Mouse (Mus musculus): ENCODE measurements at regions not wholly inside any gene's neighbourhood (a gene's known extent, or its start where the extent isn't known, plus 50 kb on each side); places are given as distances from the start of the nearest gene placed in this dataset.

GRCm38 (mm10) chr9:103873876-103874275 is 112.2 kb upstream of the Tmem108 start:
- Histone ChIP-seq H3K4me2 (ENCODE audit: low read length) (no peak overlapping the region), H3K4me3 (ENCODE audit: control insufficient read depth in 1 of 2, insufficient read depth in 1 of 2, low read depth in 1 of 2, low read length in 2 of 2) (no peak overlapping the region), H3K4me1 (ENCODE audit: control insufficient read depth in 2 of 2, insufficient read depth in 2 of 2, low read length in 2 of 2) (no peaks in the 10 kb centered on the region), H3K9me3 (ENCODE audit: control insufficient read depth, low read length) (no peaks in the 10 kb centered on the region), H3K27me3 (ENCODE audit: control insufficient read depth, insufficient read depth, low read length) (no peaks in the 10 kb centered on the region), H3K9ac (ENCODE audit: low read length) (no peak overlapping the region), H3K36me3 (ENCODE audit: control insufficient read depth, insufficient read depth, low read length) (no peaks in the 10 kb centered on the region), H3K27ac (replicated peaks in 1 of 2; ENCODE audit: control insufficient read depth in 1 of 2, insufficient read depth in 1 of 2, low read depth in 2 of 2, low read length in 2 of 2) (no peak overlapping the region)
- ATAC-seq (ENCODE audit: insufficient number of reproducible peaks, insufficient read depth, low FRiP score, low read depth), result no peak
- WGBS, result 75% methylated on average over 9 of the region's 9 CpGs

- Histone ChIP-seq H3K4me2 (ENCODE audit: low read length) (no peak overlapping the region), H3K9me3 (ENCODE audit: control insufficient read depth, low read length) (peaks cover 4% of the 10 kb centered on the region; the same call in 1 of the 2 replicates), H3K9ac (ENCODE audit: low read length) (no peak overlapping the region), H3K27ac (replicated peaks in 1 of 2; ENCODE audit: control insufficient read depth in 1 of 2, insufficient read depth in 1 of 2, low read depth in 2 of 2, low read length in 2 of 2) (no peak overlapping the region), H3K27me3 (ENCODE audit: control insufficient read depth, insufficient read depth, low read length) (no peaks in the 10 kb centered on the region), H3K4me1 (ENCODE audit: control insufficient read depth in 2 of 2, insufficient read depth in 2 of 2, low read length in 2 of 2) (no peaks in the 10 kb centered on the region), H3K36me3 (ENCODE audit: control insufficient read depth, insufficient read depth, low read length) (no peaks in the 10 kb centered on the region), H3K4me3 (ENCODE audit: control insufficient read depth in 1 of 2, insufficient read depth in 1 of 2, low read depth in 1 of 2, low read length in 2 of 2) (no peak overlapping the region)
- no peak for ATAC-seq (ENCODE audit: insufficient number of reproducible peaks, insufficient read depth, low FRiP score, low read depth)
- 78% methylated on average over 2 of the region's 2 CpGs for WGBS
Measured at GRCm38 (mm10) chr9:103877851-103878250, 116.2 kb upstream of the Tmem108 start.

DNA sequence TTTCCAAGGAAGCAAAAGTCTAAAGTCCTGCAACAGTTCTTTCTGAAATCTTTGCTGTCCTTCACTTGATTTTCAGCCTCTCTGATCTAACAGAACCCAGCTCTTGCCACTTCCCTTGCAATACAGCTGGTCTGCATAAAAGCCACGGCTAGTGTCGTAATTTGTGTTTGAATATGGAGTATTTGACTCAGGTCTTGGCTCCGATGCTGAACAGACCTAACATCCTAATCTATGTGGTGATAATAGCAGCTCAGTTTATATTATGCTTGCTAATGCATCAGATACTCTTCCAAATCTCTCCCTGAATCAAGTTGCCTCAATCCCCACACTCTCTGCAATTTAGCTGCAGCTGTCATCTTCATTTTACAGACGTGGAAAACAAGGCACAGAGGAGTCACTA is 109.5 kb upstream of the Nphp3 start:
- WGBS, result 61% methylated on average over 4 of the region's 4 CpGs
- no peak overlapping the region for H3K9ac ChIP-seq (ENCODE audit: low read length)

DNA sequence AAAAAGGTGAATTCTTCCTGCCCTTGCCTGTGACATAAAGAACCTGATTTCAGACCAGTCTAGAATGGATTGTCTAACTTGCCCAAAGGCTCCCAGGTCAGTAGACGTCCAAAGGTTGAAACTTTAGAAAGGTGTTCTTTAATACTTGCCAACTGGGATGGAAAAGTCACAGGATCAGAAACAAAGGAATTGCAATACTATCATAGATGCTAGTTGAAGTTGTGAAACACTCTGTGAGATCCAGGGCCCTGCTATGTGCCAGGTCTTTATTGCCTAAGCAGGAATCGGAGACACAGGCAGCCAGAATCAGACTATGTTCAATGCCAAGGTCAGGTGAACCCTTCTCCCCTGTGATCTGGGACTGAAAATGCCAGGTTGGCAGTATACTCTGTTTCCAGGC is 108.0 kb upstream of the Nphp3 start:
- WGBS, result 85% methylated on average over 2 of the region's 2 CpGs
- H3K27me3 ChIP-seq (ENCODE audit: control insufficient read depth, insufficient read depth, low read length), result no peaks in the 10 kb centered on the region
- no peak overlapping the region for H3K4me3 ChIP-seq (ENCODE audit: control insufficient read depth in 1 of 2, insufficient read depth in 1 of 2, low read depth in 1 of 2, low read length in 2 of 2)
- H3K4me2 ChIP-seq (ENCODE audit: low read length), result no peak overlapping the region
- no peak overlapping the region for H3K27ac ChIP-seq (replicated peaks in 1 of 2; ENCODE audit: control insufficient read depth in 1 of 2, insufficient read depth in 1 of 2, low read depth in 2 of 2, low read length in 2 of 2)
- H3K36me3 ChIP-seq (ENCODE audit: control insufficient read depth, insufficient read depth, low read length), result no peaks in the 10 kb centered on the region
- no peak overlapping the region for H3K9ac ChIP-seq (ENCODE audit: low read length)
- no peaks in the 10 kb centered on the region for H3K9me3 ChIP-seq (ENCODE audit: control insufficient read depth, low read length)
- no peak for ATAC-seq (ENCODE audit: insufficient number of reproducible peaks, insufficient read depth, low FRiP score, low read depth)
- peaks cover 2 to 12% of the 10 kb centered on the region in 2 experiments; a peak in 3 of 4 replicates for H3K4me1 ChIP-seq (ENCODE audit: control insufficient read depth in 2 of 2, insufficient read depth in 2 of 2, low read length in 2 of 2)

More for the DNA sequence above, 109.5 kb upstream of the Nphp3 start:
- H3K27me3 ChIP-seq (ENCODE audit: control insufficient read depth, insufficient read depth, low read length), result no peaks in the 10 kb centered on the region
- no peaks in the 10 kb centered on the region for H3K9me3 ChIP-seq (ENCODE audit: control insufficient read depth, low read length)
- no peak overlapping the region for H3K27ac ChIP-seq (replicated peaks in 1 of 2; ENCODE audit: control insufficient read depth in 1 of 2, insufficient read depth in 1 of 2, low read depth in 2 of 2, low read length in 2 of 2)
- no peak for ATAC-seq (ENCODE audit: insufficient number of reproducible peaks, insufficient read depth, low FRiP score, low read depth)
- no peaks in the 10 kb centered on the region for H3K36me3 ChIP-seq (ENCODE audit: control insufficient read depth, insufficient read depth, low read length)
- no peak overlapping the region for H3K4me2 ChIP-seq (ENCODE audit: low read length)
- H3K4me1 ChIP-seq (ENCODE audit: control insufficient read depth in 2 of 2, insufficient read depth in 2 of 2, low read length in 2 of 2), result peaks cover 2 to 10% of the 10 kb centered on the region in 2 experiments; a peak in 3 of 4 replicates
- no peak overlapping the region for H3K4me3 ChIP-seq (ENCODE audit: control insufficient read depth in 1 of 2, insufficient read depth in 1 of 2, low read depth in 1 of 2, low read length in 2 of 2)

DNA sequence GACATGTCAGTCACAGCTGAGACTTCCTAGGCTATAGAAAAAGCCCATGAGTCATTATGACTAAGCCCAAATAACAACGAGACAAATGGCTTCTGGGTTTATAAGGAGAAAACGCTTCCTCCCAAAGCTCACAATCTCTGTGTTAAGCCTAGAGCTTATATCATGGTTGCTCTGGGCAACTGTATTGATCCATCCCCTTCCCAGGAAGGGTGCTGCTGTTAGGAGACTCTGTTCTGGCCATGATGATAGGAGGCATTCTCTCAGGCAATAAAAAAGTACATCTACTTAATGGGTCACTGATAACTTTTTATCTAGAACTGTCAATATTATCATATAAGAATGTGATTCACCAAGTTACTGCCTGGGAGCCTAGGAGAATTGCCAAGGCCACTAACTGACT is 103.0 kb upstream of the Nphp3 start:
- Histone ChIP-seq H3K36me3 (ENCODE audit: control insufficient read depth, insufficient read depth, low read length) (no peaks in the 10 kb centered on the region), H3K9me3 (ENCODE audit: control insufficient read depth, low read length) (no peaks in the 10 kb centered on the region), H3K4me2 (ENCODE audit: low read length) (no peak overlapping the region), H3K9ac (ENCODE audit: low read length) (no peak overlapping the region), H3K4me3 (ENCODE audit: control insufficient read depth in 1 of 2, insufficient read depth in 1 of 2, low read depth in 1 of 2, low read length in 2 of 2) (no peak overlapping the region), H3K27ac (replicated peaks in 1 of 2; ENCODE audit: control insufficient read depth in 1 of 2, insufficient read depth in 1 of 2, low read depth in 2 of 2, low read length in 2 of 2) (no peak overlapping the region), H3K4me1 (ENCODE audit: control insufficient read depth in 2 of 2, insufficient read depth in 2 of 2, low read length in 2 of 2) (0 out of 4 replicates have a peak, but pooled peaks cover 0 to 5% of the 10 kb centered on the region in 2 experiments), H3K27me3 (ENCODE audit: control insufficient read depth, insufficient read depth, low read length) (no peaks in the 10 kb centered on the region)
- no peak for ATAC-seq (ENCODE audit: insufficient number of reproducible peaks, insufficient read depth, low FRiP score, low read depth)
- WGBS, result 43% methylated on average over 2 of the region's 2 CpGs

GRCm38 (mm10) chr9:103911347-103911746 is 91.0 kb upstream of the Nphp3 start:
- no peak overlapping the region for H3K4me2 ChIP-seq (ENCODE audit: low read length)
- H3K9ac ChIP-seq (ENCODE audit: low read length), result no peak overlapping the region
- ATAC-seq (ENCODE audit: insufficient number of reproducible peaks, insufficient read depth, low FRiP score, low read depth), result no peak; the same call in 1 of the 2 replicates
- no peaks in the 10 kb centered on the region for H3K9me3 ChIP-seq (ENCODE audit: control insufficient read depth, low read length)
- peak overlapping the region; percentile 60 to 67 for H3K27ac ChIP-seq (replicated peaks in 1 of 2; ENCODE audit: control insufficient read depth in 1 of 2, insufficient read depth in 1 of 2, low read depth in 2 of 2, low read length in 2 of 2)
- no peak overlapping the region for H3K4me3 ChIP-seq (ENCODE audit: control insufficient read depth in 1 of 2, insufficient read depth in 1 of 2, low read depth in 1 of 2, low read length in 2 of 2)
- H3K27me3 ChIP-seq (ENCODE audit: control insufficient read depth, insufficient read depth, low read length), result no peaks in the 10 kb centered on the region
- H3K4me1 ChIP-seq (ENCODE audit: control insufficient read depth in 2 of 2, insufficient read depth in 2 of 2, low read length in 2 of 2), result peaks cover 6 to 24% of the 10 kb centered on the region in 2 experiments; a peak in 3 of 4 replicates
- H3K36me3 ChIP-seq (ENCODE audit: control insufficient read depth, insufficient read depth, low read length), result no peaks in the 10 kb centered on the region
- WGBS, result 38% methylated on average over 2 of the region's 2 CpGs

GRCm38 (mm10) chr9:103915126-103915525 is 87.2 kb upstream of the Nphp3 start:
- H3K36me3 ChIP-seq (ENCODE audit: control insufficient read depth, insufficient read depth, low read length), result no peaks in the 10 kb centered on the region
- H3K4me2 ChIP-seq (ENCODE audit: low read length), result no peak overlapping the region
- no peak overlapping the region for H3K9ac ChIP-seq (ENCODE audit: low read length)
- no peak overlapping the region for H3K27ac ChIP-seq (replicated peaks in 1 of 2; ENCODE audit: control insufficient read depth in 1 of 2, insufficient read depth in 1 of 2, low read depth in 2 of 2, low read length in 2 of 2)
- H3K4me3 ChIP-seq (ENCODE audit: control insufficient read depth in 1 of 2, insufficient read depth in 1 of 2, low read depth in 1 of 2, low read length in 2 of 2), result no peak overlapping the region
- no peaks in the 10 kb centered on the region for H3K9me3 ChIP-seq (ENCODE audit: control insufficient read depth, low read length)
- no peak for ATAC-seq (ENCODE audit: insufficient number of reproducible peaks, insufficient read depth, low FRiP score, low read depth)
- 75% methylated on average over 4 of the region's 4 CpGs for WGBS
- H3K27me3 ChIP-seq (ENCODE audit: control insufficient read depth, insufficient read depth, low read length), result no peaks in the 10 kb centered on the region
- peaks cover 2 to 6% of the 10 kb centered on the region in 2 experiments; a peak in 2 of 4 replicates for H3K4me1 ChIP-seq (ENCODE audit: control insufficient read depth in 2 of 2, insufficient read depth in 2 of 2, low read length in 2 of 2)

DNA sequence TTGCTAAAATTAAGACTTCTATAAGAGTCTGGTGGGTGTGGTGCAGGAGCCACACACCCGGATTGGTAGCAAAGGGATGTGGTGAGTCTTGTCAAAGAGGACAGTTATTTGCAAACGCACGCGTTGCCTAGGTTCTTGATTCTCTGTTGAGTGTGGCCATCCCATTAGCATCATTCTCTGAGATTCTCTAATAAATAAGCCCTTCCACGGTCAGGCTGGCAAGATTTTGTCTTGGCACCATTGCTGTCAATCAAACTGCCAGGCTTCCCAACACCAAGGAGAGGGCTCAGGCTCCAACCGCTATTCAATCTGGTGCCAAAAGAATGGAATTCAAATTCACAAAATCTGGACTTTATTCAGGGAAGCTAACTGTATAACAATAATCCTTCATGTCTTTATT is 84.6 kb upstream of the Nphp3 start:
- Histone ChIP-seq H3K36me3 (ENCODE audit: control insufficient read depth, insufficient read depth, low read length) (no peaks in the 10 kb centered on the region), H3K27ac (replicated peaks in 1 of 2; ENCODE audit: control insufficient read depth in 1 of 2, insufficient read depth in 1 of 2, low read depth in 2 of 2, low read length in 2 of 2) (no peak overlapping the region), H3K4me3 (ENCODE audit: control insufficient read depth in 1 of 2, insufficient read depth in 1 of 2, low read depth in 1 of 2, low read length in 2 of 2) (no peak overlapping the region), H3K9me3 (ENCODE audit: control insufficient read depth, low read length) (no peaks in the 10 kb centered on the region), H3K4me2 (ENCODE audit: low read length) (no peak overlapping the region), H3K4me1 (ENCODE audit: control insufficient read depth in 2 of 2, insufficient read depth in 2 of 2, low read length in 2 of 2) (no peaks in the 10 kb centered on the region), H3K27me3 (ENCODE audit: control insufficient read depth, insufficient read depth, low read length) (no peaks in the 10 kb centered on the region), H3K9ac (ENCODE audit: low read length) (no peak overlapping the region)
- ATAC-seq (ENCODE audit: insufficient number of reproducible peaks, insufficient read depth, low FRiP score, low read depth), result no peak
- 94% methylated on average over 6 of the region's 6 CpGs for WGBS
